Mouse (Mus musculus) forebrain, embryonic 12.5 days (tissue): Measurements from ENCODE around the gene Ttll7. TPM values are rescaled to one million over a fixed set of nuclear protein-coding genes. Genes with fewer than 3 reads are reported as not detected.

Experiments used
- ATAC-seq: fragments of 200-750 bp; cut with Nextera tagmentation; 2 replicates; pipeline ENCODE4 v1.8.0; 2017; ENCODE audit warnings: moderate TSS enrichment; ENCODE audit not compliant: low FRiP score
- H3K27ac ChIP-seq: fragments of 300-500 bp; sonication (generic); 2 replicates; pipeline ENCODE4 v1.5.1; 2016; ENCODE audit warnings: mild to moderate bottlenecking
- H3K27me3 ChIP-seq: fragments of 300-500 bp; sonication (generic); 2 replicates; pipeline ENCODE4 v1.6.1; 2016; ENCODE audit warnings: mild to moderate bottlenecking
- H3K36me3 ChIP-seq: fragments of 300-500 bp; sonication (generic); replicated peaks from 2 replicates; pipeline ENCODE4 v1.6.1; 2016; ENCODE audit warnings: mild to moderate bottlenecking
- H3K4me1 ChIP-seq: fragments of 300-500 bp; sonication (generic); 2 replicates; pipeline ENCODE4 v1.6.1; 2016
- H3K4me2 ChIP-seq: fragments of 300-500 bp; sonication (generic); 2 replicates; pipeline ENCODE4 v1.6.1; 2016; ENCODE audit warnings: mild to moderate bottlenecking, moderate library complexity
- H3K4me3 ChIP-seq: fragments of 300-500 bp; sonication (generic); replicated peaks from 2 replicates; pipeline ENCODE4 v1.5.1; 2016; ENCODE audit warnings: mild to moderate bottlenecking
- H3K9ac ChIP-seq: fragments of 300-500 bp; sonication (generic); 2 replicates; pipeline ENCODE4 v1.6.1; 2016; ENCODE audit warnings: mild to moderate bottlenecking
- H3K9me3 ChIP-seq: fragments of 300-500 bp; sonication (generic); 2 replicates; pipeline ENCODE4 v1.6.1; 2016
- WGBS: fragments of 180-500 bp; shearing (Covaris S2); methylation state at CpG from one replicate; pipeline ENCODE4 v1.1.7; 2016; 5-methylcytosine and 5-hydroxymethylcytosine counted together
- polyA plus RNA-seq: library from polyadenylated mRNA; unstranded; fragments of >200 nt; fragmentation: Nextera tagmentation; extraction: Ambion mirVana; gene quantifications from 2 replicates; pipeline ENCODE4 v1.2.1, GENCODE M21; 2016

Gene Ttll7
- polyA plus RNA-seq, 1 experiment from 2014 or later = 5.3 TPM

GRCm38 (mm10) chr3:146857373-146857772, 5.2 kb downstream of the Ttll7 start:
- Histone ChIP-seq H3K27me3 (no peaks in the 10 kb centered on the region), H3K9me3 (no peaks in the 10 kb centered on the region), H3K9ac (no peak overlapping the region), H3K4me3 (no peak overlapping the region), H3K4me2 (no peak overlapping the region), H3K4me1 (0 out of 2 replicates have a peak, but pooled peaks cover 11% of the 10 kb centered on the region), H3K36me3 (no peaks in the 10 kb centered on the region), H3K27ac (no peak overlapping the region)
- WGBS = 78% methylated on average over 10 of the region's 10 CpGs
- ATAC-seq = no peak

GRCm38 (mm10) chr3:146860308-146860707, 8.1 kb downstream of the Ttll7 start:
- Histone ChIP-seq H3K27me3 (no peaks in the 10 kb centered on the region), H3K4me3 (no peak overlapping the region), H3K9me3 (no peaks in the 10 kb centered on the region), H3K36me3 (no peaks in the 10 kb centered on the region), H3K9ac (no peak overlapping the region), H3K4me2 (no peak overlapping the region), H3K4me1 (no peaks in the 10 kb centered on the region), H3K27ac (no peak overlapping the region)
- no peak for ATAC-seq
- 80% methylated on average over 2 of the region's 2 CpGs for WGBS

- H3K27me3 ChIP-seq = no peaks in the 10 kb centered on the region
- no peaks in the 10 kb centered on the region for H3K36me3 ChIP-seq
- H3K4me2 ChIP-seq = no peak overlapping the region
- H3K9me3 ChIP-seq = no peaks in the 10 kb centered on the region
- no peaks in the 10 kb centered on the region for H3K4me1 ChIP-seq
- no peak overlapping the region for H3K4me3 ChIP-seq
- no peak overlapping the region for H3K9ac ChIP-seq
- ATAC-seq = no peak
- WGBS = 35% methylated on average over 4 of the region's 4 CpGs
- H3K27ac ChIP-seq = no peak overlapping the region
Measured at GRCm38 (mm10) chr3:146866563-146866962, 14.4 kb downstream of the Ttll7 start.

- Histone ChIP-seq H3K4me3 (no peak overlapping the region), H3K27ac (no peak overlapping the region), H3K27me3 (no peaks in the 10 kb centered on the region), H3K4me2 (no peak overlapping the region), H3K4me1 (no peaks in the 10 kb centered on the region), H3K36me3 (no peaks in the 10 kb centered on the region), H3K9me3 (no peaks in the 10 kb centered on the region), H3K9ac (no peak overlapping the region)
- ATAC-seq = no peak
- 91% methylated on average over 3 of the region's 3 CpGs for WGBS
Measured at GRCm38 (mm10) chr3:146871954-146872353, 19.8 kb downstream of the Ttll7 start.

GRCm38 (mm10) chr3:146875929-146876328, 23.8 kb downstream of the Ttll7 start:
- no peak overlapping the region for H3K4me2 ChIP-seq
- H3K27ac ChIP-seq = no peak overlapping the region
- no peaks in the 10 kb centered on the region for H3K9me3 ChIP-seq
- no peaks in the 10 kb centered on the region for H3K27me3 ChIP-seq
- WGBS = 89% methylated on average over 2 of the region's 2 CpGs
- ATAC-seq = no peak
- H3K4me3 ChIP-seq = no peak overlapping the region
- H3K9ac ChIP-seq = no peak overlapping the region
- no peaks in the 10 kb centered on the region for H3K36me3 ChIP-seq
- H3K4me1 ChIP-seq = no peaks in the 10 kb centered on the region

- Histone ChIP-seq H3K4me1 (no peaks in the 10 kb centered on the region), H3K4me2 (no peak overlapping the region), H3K36me3 (no peaks in the 10 kb centered on the region), H3K27me3 (no peaks in the 10 kb centered on the region), H3K9ac (no peak overlapping the region), H3K9me3 (no peaks in the 10 kb centered on the region), H3K27ac (no peak overlapping the region), H3K4me3 (no peak overlapping the region)
- no peak for ATAC-seq
- WGBS = 90% methylated on average over 13 of the region's 13 CpGs
Measured at GRCm38 (mm10) chr3:146893931-146894330, 41.8 kb downstream of the Ttll7 start.

- Histone ChIP-seq H3K9ac (no peak overlapping the region), H3K27ac (no peak overlapping the region), H3K4me2 (no peak overlapping the region), H3K4me3 (no peak overlapping the region), H3K4me1 (no peaks in the 10 kb centered on the region), H3K27me3 (no peaks in the 10 kb centered on the region), H3K9me3 (no peaks in the 10 kb centered on the region), H3K36me3 (no peaks in the 10 kb centered on the region)
- ATAC-seq = no peak
- WGBS = 87% methylated on average over 8 of the region's 8 CpGs
Measured at GRCm38 (mm10) chr3:146896581-146896980, 44.4 kb downstream of the Ttll7 start.

- no peak for ATAC-seq
- Histone ChIP-seq H3K27me3 (no peaks in the 10 kb centered on the region), H3K9me3 (no peaks in the 10 kb centered on the region), H3K4me3 (no peak overlapping the region), H3K36me3 (no peaks in the 10 kb centered on the region), H3K4me1 (no peaks in the 10 kb centered on the region), H3K9ac (no peak overlapping the region), H3K27ac (no peak overlapping the region), H3K4me2 (no peak overlapping the region)
- WGBS = 74% methylated on average over 3 of the region's 3 CpGs
Measured at GRCm38 (mm10) chr3:146900094-146900493, 47.9 kb downstream of the Ttll7 start.

- Histone ChIP-seq H3K9me3 (no peaks in the 10 kb centered on the region), H3K4me1 (no peaks in the 10 kb centered on the region), H3K36me3 (no peaks in the 10 kb centered on the region), H3K4me3 (no peak overlapping the region), H3K4me2 (no peak overlapping the region), H3K9ac (no peak overlapping the region), H3K27ac (no peak overlapping the region), H3K27me3 (no peaks in the 10 kb centered on the region)
- no peak for ATAC-seq
- 46% methylated on average over 4 of the region's 4 CpGs for WGBS
Measured at GRCm38 (mm10) chr3:146901729-146902128, 49.6 kb downstream of the Ttll7 start.

GRCm38 (mm10) chr3:146905606-146906005, 53.4 kb downstream of the Ttll7 start:
- no peak overlapping the region for H3K4me3 ChIP-seq
- H3K4me2 ChIP-seq = no peak overlapping the region
- no peaks in the 10 kb centered on the region for H3K4me1 ChIP-seq
- no peak for ATAC-seq
- H3K9ac ChIP-seq = no peak overlapping the region
- H3K36me3 ChIP-seq = no peaks in the 10 kb centered on the region
- WGBS = 91% methylated on average over 3 of the region's 3 CpGs
- no peaks in the 10 kb centered on the region for H3K27me3 ChIP-seq
- no peak overlapping the region for H3K27ac ChIP-seq
- H3K9me3 ChIP-seq = no peaks in the 10 kb centered on the region

- no peaks in the 10 kb centered on the region for H3K4me1 ChIP-seq
- no peak for ATAC-seq
- H3K27ac ChIP-seq = no peak overlapping the region
- no peak overlapping the region for H3K9ac ChIP-seq
- H3K4me3 ChIP-seq = no peak overlapping the region
- no peaks in the 10 kb centered on the region for H3K36me3 ChIP-seq
- 83% methylated on average over 5 of the region's 5 CpGs for WGBS
- H3K27me3 ChIP-seq = no peaks in the 10 kb centered on the region
- no peaks in the 10 kb centered on the region for H3K9me3 ChIP-seq
- no peak overlapping the region for H3K4me2 ChIP-seq
Measured at GRCm38 (mm10) chr3:146908922-146909321, 56.8 kb downstream of the Ttll7 start.

GRCm38 (mm10) chr3:146913107-146913506, 60.9 kb downstream of the Ttll7 start:
- H3K27ac ChIP-seq = no peak overlapping the region
- ATAC-seq = no peak
- H3K4me3 ChIP-seq = no peak overlapping the region
- 94% methylated on average over 12 of the region's 12 CpGs for WGBS
- no peaks in the 10 kb centered on the region for H3K4me1 ChIP-seq
- H3K9ac ChIP-seq = no peak overlapping the region
- H3K4me2 ChIP-seq = no peak overlapping the region
- no peaks in the 10 kb centered on the region for H3K36me3 ChIP-seq
- H3K27me3 ChIP-seq = no peaks in the 10 kb centered on the region
- H3K9me3 ChIP-seq = no peaks in the 10 kb centered on the region

GRCm38 (mm10) chr3:146914798-146915197, 62.6 kb downstream of the Ttll7 start:
- no peaks in the 10 kb centered on the region for H3K4me1 ChIP-seq
- ATAC-seq = peak; percentile 72

More at GRCm38 (mm10) chr3:146914798-146915197, 62.6 kb downstream of the Ttll7 start:
- H3K4me3 ChIP-seq = no peak overlapping the region
- no peaks in the 10 kb centered on the region for H3K9me3 ChIP-seq
- no peaks in the 10 kb centered on the region for H3K27me3 ChIP-seq
- H3K9ac ChIP-seq = no peak overlapping the region
- no peak overlapping the region for H3K27ac ChIP-seq
- H3K36me3 ChIP-seq = no peaks in the 10 kb centered on the region
- WGBS = 12% methylated on average over 12 of the region's 12 CpGs
- H3K4me2 ChIP-seq = no peak overlapping the region
